Mouse (Mus musculus) kidney, postnatal 4 days (tissue): ENCODE data around the gene Lrrc28.

Experiments used
- DNase-seq, 2 experiments: peaks; one replicate each; pipeline ENCODE4 v3.0.0; 2021; ENCODE audit warnings: mixed read lengths in 2 of 2

Lrrc28 gene

GRCm38 (mm10) chr7:67592670-67593069 lies 52.4 kb downstream of the Lrrc28 start:
- DNase-seq: no peak

GRCm38 (mm10) chr7:67588743-67589142 lies 56.3 kb downstream of the Lrrc28 start:
- no peak for DNase-seq

DNA sequence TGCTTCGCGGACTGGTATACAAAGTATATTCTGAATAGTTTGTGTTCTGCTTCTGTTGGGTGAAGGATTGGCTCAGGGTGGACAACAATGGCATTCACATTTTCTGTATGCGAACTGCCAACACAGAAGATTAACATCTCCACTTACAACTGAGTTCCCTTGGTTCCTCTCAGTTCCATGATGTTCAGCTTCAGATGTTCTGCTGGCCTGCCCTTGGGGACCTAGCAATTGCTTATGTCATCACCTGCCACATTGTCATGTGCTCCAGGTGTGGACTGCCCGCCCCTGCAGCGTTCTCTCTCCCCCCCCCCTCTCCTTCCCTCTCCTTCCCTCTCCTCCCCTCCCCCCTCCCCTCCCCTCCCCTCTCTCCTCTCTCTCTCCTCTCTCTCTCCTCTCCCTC lies 58.6 kb downstream of the Lrrc28 start:
- no peak for DNase-seq

DNA sequence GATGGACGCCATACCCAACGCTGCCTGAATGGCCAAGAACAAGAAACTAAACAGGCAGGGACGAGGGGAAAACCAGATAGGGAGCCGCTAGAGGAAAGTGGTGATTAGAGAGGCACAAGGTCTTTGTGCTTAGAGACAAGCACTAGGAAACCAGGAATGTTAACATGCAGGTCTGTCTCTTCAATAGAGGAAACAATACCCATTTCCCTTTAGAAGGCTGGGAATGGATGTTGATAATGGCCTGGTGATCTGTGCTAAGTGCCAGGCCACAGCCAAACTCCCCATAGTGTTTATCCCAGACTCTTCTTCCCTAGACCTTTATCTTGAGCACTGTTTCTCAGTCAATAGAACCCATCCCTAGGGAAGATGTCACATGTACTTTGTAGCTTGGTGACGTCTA lies 61.2 kb downstream of the Lrrc28 start:
- DNase-seq: no peak

- no peak for DNase-seq
Measured at GRCm38 (mm10) chr7:67578783-67579482, 66.1 kb downstream of the Lrrc28 start.

DNA sequence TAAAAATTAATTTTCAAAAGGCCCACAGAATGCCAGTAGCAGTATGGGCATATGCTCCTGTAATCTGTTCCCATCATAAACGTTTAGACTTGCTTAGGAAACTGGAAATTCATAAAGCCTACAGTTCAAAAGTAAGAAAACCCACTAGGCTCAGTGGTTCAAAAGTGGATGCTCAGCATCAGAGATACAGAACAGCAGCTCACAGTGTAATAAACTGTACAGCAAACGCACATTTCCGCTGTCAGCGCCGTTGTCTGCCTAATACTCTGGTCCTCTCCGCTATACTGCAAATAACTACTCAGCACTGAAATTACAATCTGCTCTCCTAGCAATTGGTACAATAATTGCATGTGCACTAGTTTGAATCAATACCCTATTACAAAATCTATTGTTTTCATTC lies 67.0 kb downstream of the Lrrc28 start:
- DNase-seq: no peak

- DNase-seq: peak in 1 of 2 experiments; percentile 13
Measured at GRCm38 (mm10) chr7:67566510-67567237, 78.4 kb downstream of the Lrrc28 start.

- DNase-seq: no peak
Measured at GRCm38 (mm10) chr7:67565132-67565531, 79.9 kb downstream of the Lrrc28 start.

DNA sequence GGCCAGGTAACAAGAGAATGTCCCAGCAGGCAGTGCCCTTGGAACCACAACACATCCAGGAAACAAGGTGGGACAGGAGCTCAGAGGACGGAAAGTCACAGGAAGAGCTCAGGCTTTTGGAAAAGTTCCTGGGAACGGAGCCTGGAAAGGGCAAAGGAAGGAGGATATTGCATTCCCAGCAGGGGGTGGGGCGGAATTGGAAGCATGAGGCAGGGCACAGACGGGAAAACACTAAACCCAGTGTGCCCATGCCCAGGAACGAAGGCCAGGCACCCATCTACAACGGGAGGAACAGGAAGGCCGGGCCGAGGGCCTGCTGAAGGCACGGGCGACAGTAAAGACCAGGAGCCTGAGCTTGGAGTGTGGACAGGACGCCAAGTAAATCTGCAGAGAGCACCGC lies 82.9 kb downstream of the Lrrc28 start:
- peak; percentile 48 to 66 for DNase-seq

- DNase-seq: no peak
Measured at GRCm38 (mm10) chr7:67559486-67559885, 85.6 kb downstream of the Lrrc28 start.

- DNase-seq: no peak
Measured at GRCm38 (mm10) chr7:67558230-67558629, 86.8 kb downstream of the Lrrc28 start.

DNA sequence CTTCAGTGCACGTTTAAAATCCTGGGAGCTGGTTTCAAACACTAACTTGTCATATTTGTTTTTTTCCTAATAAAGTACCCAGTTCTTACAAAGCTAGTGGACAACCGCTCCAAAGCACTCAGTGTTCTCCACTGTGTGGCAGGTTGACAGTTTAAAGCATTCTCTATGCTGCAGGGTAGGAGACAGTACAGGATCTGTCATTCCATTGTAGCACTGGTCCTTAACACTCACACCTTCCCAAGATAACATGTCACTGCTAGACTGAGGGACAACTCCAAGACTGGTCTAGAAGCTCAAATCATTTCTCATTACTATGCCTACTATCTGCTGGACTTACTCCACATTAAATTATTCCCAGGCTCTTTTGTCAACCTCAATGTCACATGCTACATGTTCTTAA lies 90.2 kb downstream of the Lrrc28 start:
- DNase-seq: no peak

DNA sequence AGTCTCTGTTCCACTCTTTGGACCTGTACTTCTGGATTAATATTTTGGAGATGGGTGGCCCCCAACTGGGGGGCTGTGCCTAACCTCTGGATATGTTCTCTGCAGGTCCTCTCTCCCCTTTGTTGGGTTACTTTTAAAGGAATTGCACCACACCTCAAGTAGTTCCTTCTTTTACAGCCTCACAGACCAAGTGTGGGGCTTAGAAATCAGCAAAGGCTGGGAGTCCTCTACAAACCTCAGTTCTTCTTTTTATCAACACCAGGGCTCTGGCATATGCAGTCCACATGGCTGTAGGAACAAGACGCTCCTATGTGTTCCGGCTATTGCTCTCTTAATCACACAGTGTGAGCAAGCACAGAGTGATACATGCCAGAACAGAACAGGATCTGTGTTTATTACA lies 93.8 kb downstream of the Lrrc28 start:
- no peak for DNase-seq

DNA sequence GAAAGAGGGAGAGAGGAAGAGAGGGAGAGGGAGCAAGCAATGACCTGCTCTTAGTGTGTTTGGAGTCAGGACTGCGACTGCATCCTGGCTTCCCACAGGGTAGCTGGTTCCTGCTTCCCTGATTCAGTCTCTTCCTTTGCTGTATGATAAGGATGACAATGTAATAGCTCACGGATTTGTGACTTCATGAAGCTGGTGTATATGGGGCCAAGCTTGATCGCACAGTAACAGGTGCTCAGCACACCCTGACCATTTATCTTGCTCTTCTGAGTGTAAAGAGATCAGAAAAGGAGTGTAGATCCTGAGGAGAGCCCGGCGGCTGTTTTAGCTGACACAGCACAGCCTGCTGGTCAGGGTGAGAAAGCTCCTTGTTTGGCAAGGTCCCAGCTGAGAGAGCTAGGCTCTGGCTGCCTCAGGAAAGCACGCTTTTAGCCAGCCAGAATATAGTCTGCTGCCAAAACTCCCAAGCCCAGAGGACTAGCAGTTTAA lies 96.0 kb downstream of the Lrrc28 start:
- DNase-seq: peak; percentile 74 to 84

GRCm38 (mm10) chr7:67548599-67549041 lies 96.4 kb downstream of the Lrrc28 start:
- DNase-seq: no peak

- no peak for DNase-seq
Measured at GRCm38 (mm10) chr7:67546282-67546681, 98.8 kb downstream of the Lrrc28 start.

DNA sequence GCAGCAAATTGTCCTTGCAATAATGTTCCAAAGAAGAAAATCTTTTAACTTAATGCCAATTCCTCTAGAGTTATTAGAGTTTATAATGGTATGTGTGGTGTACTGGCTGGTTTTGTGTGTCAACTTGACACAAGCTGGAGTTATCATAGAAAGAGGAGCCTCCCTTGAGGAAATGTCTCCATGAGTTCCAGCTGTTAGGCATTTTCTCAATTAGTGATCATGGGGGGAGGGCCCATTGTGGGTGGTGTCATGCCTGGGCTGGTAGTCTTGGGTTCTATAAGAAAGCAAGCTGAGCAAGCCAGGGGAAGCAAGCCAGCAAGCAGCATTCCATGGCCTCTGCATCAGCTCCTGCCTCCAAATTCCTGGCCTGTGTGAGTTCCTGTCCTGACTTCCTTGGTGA lies 100.5 kb downstream of the Lrrc28 start:
- DNase-seq: no peak

DNA sequence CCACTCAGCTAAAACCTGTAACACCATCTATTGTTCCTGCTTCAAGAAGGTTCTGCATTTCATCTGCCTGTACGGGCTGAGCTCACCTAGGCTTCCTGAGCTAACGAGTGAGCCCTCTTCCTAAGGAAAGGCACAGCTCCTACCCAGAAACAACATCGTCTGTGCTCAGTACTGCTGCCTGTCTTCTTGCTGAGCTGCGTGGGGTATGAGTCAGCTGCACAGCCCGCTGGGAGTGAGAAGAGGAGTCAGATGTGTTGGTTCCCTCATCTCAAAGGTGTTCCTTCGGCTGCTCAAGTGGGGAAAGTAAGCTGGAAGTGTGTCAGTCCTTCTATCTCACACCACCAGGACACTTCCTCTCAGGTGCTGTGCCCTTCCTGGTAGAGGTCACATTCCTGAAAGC lies 101.4 kb downstream of the Lrrc28 start:
- no peak for DNase-seq

- no peak for DNase-seq
Measured at GRCm38 (mm10) chr7:67536588-67537372, 108.3 kb downstream of the Lrrc28 start.

DNA sequence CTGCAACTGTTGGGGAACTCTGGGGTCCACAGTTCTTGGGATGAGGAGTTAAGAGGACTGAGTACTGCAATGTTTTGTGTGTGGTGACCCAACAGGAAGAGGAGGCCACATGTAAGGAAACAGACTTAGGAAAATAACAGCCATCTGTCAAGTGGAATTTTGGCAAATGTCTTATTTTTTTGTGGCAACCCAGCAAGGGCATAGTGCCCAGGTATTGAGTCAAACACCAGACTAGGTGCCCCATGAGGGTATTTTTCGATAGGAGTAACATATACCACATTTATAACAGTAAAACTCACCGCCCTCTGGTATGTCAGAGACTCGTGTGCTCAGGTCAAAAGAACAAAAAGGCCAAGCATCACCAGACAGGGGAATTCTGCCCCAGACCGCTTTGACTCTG lies 109.1 kb downstream of the Lrrc28 start:
- no peak for DNase-seq

- DNase-seq: no peak
Measured at GRCm38 (mm10) chr7:67530981-67531380, 114.1 kb downstream of the Lrrc28 start.

- DNase-seq: no peak
Measured at GRCm38 (mm10) chr7:67529381-67529780, 115.7 kb downstream of the Lrrc28 start.

GRCm38 (mm10) chr7:67528821-67529221 lies 116.2 kb downstream of the Lrrc28 start:
- no peak for DNase-seq
